ENCODE assay signal across 27 mouse cellular contexts in genomic region chr15:4672859-4673258, GRCm38 (mm10). TPM values are rescaled to one million over a fixed set of nuclear protein-coding genes. Genes with fewer than 3 reads are reported as not detected.
"Had no signal": no experiment of that assay in that cellular context is flagged by ENCODE, and none has a peak within 500 bp of the region (broad histone marks: within the 10 kb centered on the region; RNA-seq: fewer than 3 reads in every experiment).

No protein-coding gene starts in this region.

RNA-seq across cellular contexts. Expression of gene C6, which starts 54.1 kb away (rescaled TPM):
- total RNA-seq: heart, postnatal 10 days; heart, postnatal 4 days; hematopoietic stem cell, adult 5-6 weeks; hindbrain, postnatal 0 days; layer of hippocampus, adult 18-20 months; layer of hippocampus, adult 2 months; layer of hippocampus, postnatal 10 days; layer of hippocampus, postnatal 14 days; layer of hippocampus, postnatal 25 days; layer of hippocampus, postnatal 36 days; left cerebral cortex, adult 18-20 months; left cerebral cortex, adult 2 months; left cerebral cortex, adult 8-10 months; left cerebral cortex, postnatal 10 days had no signal
- polyA plus RNA-seq: heart, embryonic 14.5 days; heart, embryonic 15.5 days; heart, embryonic 16.5 days; heart, postnatal 0 days; hindbrain, embryonic 10.5 days; hindbrain, embryonic 11.5 days; hindbrain, embryonic 12.5 days; hindbrain, embryonic 13.5 days; hindbrain, embryonic 14.5 days; hindbrain, embryonic 15.5 days; intestine, embryonic 14.5 days; kidney, embryonic 15.5 days; kidney, embryonic 16.5 days had no signal
